Mouse (Mus musculus) neural tube, embryonic 14.5 days (tissue): ENCODE measurements around the gene Tpx2. TPM values are rescaled to one million over a fixed set of nuclear protein-coding genes. Genes with fewer than 3 reads are reported as not detected.

ENCODE experiments used
- ATAC-seq: fragments of 200-750 bp; cut with Nextera tagmentation; 2 replicates; pipeline ENCODE4 v1.8.0; 2017; ENCODE audit warnings: low read depth, mild to moderate bottlenecking, moderate TSS enrichment, moderate library complexity
- H3K27ac ChIP-seq: fragments of 300-500 bp; sonication (generic); 2 replicates; pipeline ENCODE4 v1.5.1; 2014; ENCODE audit warnings: low read depth, mild to moderate bottlenecking, control low read depth, low read length, moderate library complexity, mixed read lengths
- H3K27me3 ChIP-seq: fragments of 300-500 bp; sonication (generic); 2 replicates; pipeline ENCODE4 v1.6.1; 2014; ENCODE audit warnings: low read length; ENCODE audit not compliant: control insufficient read depth, insufficient read depth
- H3K36me3 ChIP-seq: fragments of 300-500 bp; sonication (generic); 2 replicates; pipeline ENCODE4 v1.6.1; 2014; ENCODE audit warnings: low read length, mixed read lengths; ENCODE audit not compliant: control insufficient read depth, insufficient read depth
- H3K4me1 ChIP-seq: fragments of 300-500 bp; sonication (generic); 2 replicates; pipeline ENCODE4 v1.6.1; 2014; ENCODE audit warnings: low read length; ENCODE audit not compliant: control insufficient read depth, insufficient read depth
- H3K4me2 ChIP-seq: fragments of 300-500 bp; sonication (generic); 2 replicates; pipeline ENCODE4 v1.6.1; 2014; ENCODE audit warnings: mild to moderate bottlenecking, low read depth, low read length, control low read depth
- H3K4me3 ChIP-seq: fragments of 300-500 bp; sonication (generic); 2 replicates; pipeline ENCODE4 v1.5.1; 2014; ENCODE audit warnings: low read depth, low read length, control low read depth, mixed read lengths
- H3K9ac ChIP-seq: fragments of 300-500 bp; sonication (generic); replicated peaks from 2 replicates; pipeline ENCODE4 v1.6.1; 2014; ENCODE audit warnings: low read depth, mild to moderate bottlenecking, control low read depth, low read length, mixed read lengths
- H3K9me3 ChIP-seq: fragments of 300-500 bp; sonication (generic); 2 replicates; pipeline ENCODE4 v1.6.1; 2016; ENCODE audit warnings: low read length; ENCODE audit not compliant: control insufficient read depth
- WGBS: fragments of 180-500 bp; shearing (Covaris S2); extraction: QIAGEN DNeasy Blood & Tissue Kit; methylation state at CpG from one replicate; pipeline ENCODE4 v1.1.7; 2014; 5-methylcytosine and 5-hydroxymethylcytosine counted together
- polyA plus RNA-seq: library from polyadenylated mRNA; unstranded; fragments of >200 nt; fragmentation: Nextera tagmentation; extraction: Ambion mirVana; gene quantifications from 2 replicates; pipeline ENCODE4 v1.2.1, GENCODE M21; 2014

Gene Tpx2
- polyA plus RNA-seq, 1 experiment from 2014 or later: 7.5 TPM

GRCm38 (mm10) chr2:152839256-152839655 lies 8.5 kb upstream of the Tpx2 start:
- Histone ChIP-seq H3K4me3 (no peak overlapping the region), H3K36me3 (no peaks in the 10 kb centered on the region), H3K4me1 (no peaks in the 10 kb centered on the region), H3K27ac (no peak overlapping the region), H3K4me2 (no peak overlapping the region), H3K27me3 (no peaks in the 10 kb centered on the region), H3K9ac (no peak overlapping the region), H3K9me3 (no peaks in the 10 kb centered on the region)
- no peak for ATAC-seq
- 84% methylated on average over 2 of the region's 2 CpGs for WGBS

- H3K9ac ChIP-seq: no peak overlapping the region
- WGBS: 70% methylated on average over 3 of the region's 3 CpGs
These were observed 5.0 kb upstream of the Tpx2 start for GRCm38 (mm10) chr2:152842741-152843140.

GRCm38 (mm10) chr2:152847057-152847814 lies 528 bp upstream of the Tpx2 start:
- no peak overlapping the region for H3K27ac ChIP-seq

More at GRCm38 (mm10) chr2:152842741-152843140, 5.0 kb upstream of the Tpx2 start:
- no peaks in the 10 kb centered on the region for H3K27me3 ChIP-seq
- H3K9me3 ChIP-seq: no peaks in the 10 kb centered on the region
- H3K4me2 ChIP-seq: no peak overlapping the region
- no peaks in the 10 kb centered on the region for H3K36me3 ChIP-seq
- no peak overlapping the region for H3K4me3 ChIP-seq
- no peaks in the 10 kb centered on the region for H3K4me1 ChIP-seq
- H3K27ac ChIP-seq: no peak overlapping the region
- no peak for ATAC-seq

GRCm38 (mm10) chr2:152848466-152848865 lies 702 bp downstream of the Tpx2 start:
- WGBS: 9% methylated on average over 2 of the region's 2 CpGs
- no peak for ATAC-seq
- Histone ChIP-seq H3K27me3 (no peaks in the 10 kb centered on the region), H3K4me3 (peak overlapping the region; percentile 62), H3K36me3 (no peaks in the 10 kb centered on the region), H3K4me2 (peak overlapping the region; percentile 76), H3K9ac (no peak overlapping the region), H3K4me1 (peaks cover 3% of the 10 kb centered on the region; the same call in 1 of the 2 replicates), H3K9me3 (no peaks in the 10 kb centered on the region), H3K27ac (no peak overlapping the region)

More at GRCm38 (mm10) chr2:152847057-152847814, 528 bp upstream of the Tpx2 start:
- 13% methylated on average over 3 of the region's 3 CpGs for WGBS
- H3K27me3 ChIP-seq: no peaks in the 10 kb centered on the region
- ATAC-seq: no peak
- peak overlapping the region; percentile 76 for H3K4me2 ChIP-seq
- no peak overlapping the region for H3K9ac ChIP-seq
- no peaks in the 10 kb centered on the region for H3K36me3 ChIP-seq
- peaks cover 3% of the 10 kb centered on the region; the same call in 1 of the 2 replicates for H3K4me1 ChIP-seq
- peak overlapping the region; percentile 21; the same call in 1 of the 2 replicates for H3K4me3 ChIP-seq
- H3K9me3 ChIP-seq: no peaks in the 10 kb centered on the region

- H3K4me3 ChIP-seq: no peak overlapping the region
- H3K9ac ChIP-seq: no peak overlapping the region
- WGBS: 86% methylated on average over 3 of the region's 3 CpGs
- H3K4me2 ChIP-seq: no peak overlapping the region
- no peaks in the 10 kb centered on the region for H3K4me1 ChIP-seq
- no peaks in the 10 kb centered on the region for H3K36me3 ChIP-seq
- H3K9me3 ChIP-seq: no peaks in the 10 kb centered on the region
- no peak for ATAC-seq
- H3K27ac ChIP-seq: no peak overlapping the region
- no peaks in the 10 kb centered on the region for H3K27me3 ChIP-seq
These were observed 11.7 kb downstream of the Tpx2 start for GRCm38 (mm10) chr2:152859501-152859900.

GRCm38 (mm10) chr2:152861891-152862290 lies 14.1 kb downstream of the Tpx2 start:
- H3K9ac ChIP-seq: no peak overlapping the region
- H3K4me1 ChIP-seq: no peaks in the 10 kb centered on the region
- ATAC-seq: no peak
- no peaks in the 10 kb centered on the region for H3K9me3 ChIP-seq
- H3K27me3 ChIP-seq: no peaks in the 10 kb centered on the region
- no peak overlapping the region for H3K4me2 ChIP-seq
- H3K36me3 ChIP-seq: no peaks in the 10 kb centered on the region
- WGBS: 89% methylated on average over 1 of the region's 1 CpGs
- no peak overlapping the region for H3K27ac ChIP-seq
- H3K4me3 ChIP-seq: no peak overlapping the region

- ATAC-seq: no peak
- no peaks in the 10 kb centered on the region for H3K36me3 ChIP-seq
- no peak overlapping the region for H3K4me3 ChIP-seq
- WGBS: 88% methylated on average over 3 of the region's 3 CpGs
- H3K27me3 ChIP-seq: no peaks in the 10 kb centered on the region
- no peak overlapping the region for H3K9ac ChIP-seq
- no peak overlapping the region for H3K4me2 ChIP-seq
- H3K4me1 ChIP-seq: no peaks in the 10 kb centered on the region
- no peaks in the 10 kb centered on the region for H3K9me3 ChIP-seq
- no peak overlapping the region for H3K27ac ChIP-seq
These were observed 14.9 kb downstream of the Tpx2 start for GRCm38 (mm10) chr2:152862638-152863037.

GRCm38 (mm10) chr2:152863346-152863745 lies 15.6 kb downstream of the Tpx2 start:
- 97% methylated on average over 6 of the region's 6 CpGs for WGBS
- Histone ChIP-seq H3K9ac (no peak overlapping the region), H3K36me3 (no peaks in the 10 kb centered on the region), H3K9me3 (no peaks in the 10 kb centered on the region), H3K4me1 (no peaks in the 10 kb centered on the region), H3K4me3 (no peak overlapping the region), H3K27ac (no peak overlapping the region), H3K27me3 (no peaks in the 10 kb centered on the region), H3K4me2 (no peak overlapping the region)
- ATAC-seq: no peak

GRCm38 (mm10) chr2:152878239-152878638 lies 30.5 kb downstream of the Tpx2 start:
- H3K4me1 ChIP-seq: no peaks in the 10 kb centered on the region
- no peak overlapping the region for H3K27ac ChIP-seq
- no peak overlapping the region for H3K9ac ChIP-seq
- no peak overlapping the region for H3K4me2 ChIP-seq
- no peaks in the 10 kb centered on the region for H3K27me3 ChIP-seq
- H3K4me3 ChIP-seq: no peak overlapping the region
- ATAC-seq: no peak
- H3K9me3 ChIP-seq: no peaks in the 10 kb centered on the region
- H3K36me3 ChIP-seq: no peaks in the 10 kb centered on the region
- WGBS: 94% methylated on average over 3 of the region's 3 CpGs
